Mouse (Mus musculus) stomach, postnatal 0 days (tissue): ENCODE results near the gene Rabggta. TPM values are rescaled to one million over a fixed set of nuclear protein-coding genes. Genes with fewer than 3 reads are reported as not detected.

Experiments
- ATAC-seq: fragments of 200-750 bp; cut with Nextera tagmentation; 2 replicates; pipeline ENCODE4 v1.8.0; 2017; ENCODE audit not compliant: low FRiP score, low TSS enrichment
- DNase-seq: peaks from one replicate; pipeline ENCODE4 v3.0.0-alpha.2; 2016; ENCODE audit warnings: low spot score
- H3K27ac ChIP-seq: fragments of 300-500 bp; sonication (generic); replicated peaks from 2 replicates; pipeline ENCODE4 v1.5.1; 2014; ENCODE audit warnings: mild to moderate bottlenecking, control low read depth
- H3K27me3 ChIP-seq: fragments of 300-500 bp; sonication (generic); 2 replicates; pipeline ENCODE4 v1.6.1; 2014; ENCODE audit warnings: low read length; ENCODE audit not compliant: control insufficient read depth, insufficient read depth
- H3K36me3 ChIP-seq: fragments of 300-500 bp; sonication (generic); 2 replicates; pipeline ENCODE4 v1.6.1; 2014; ENCODE audit warnings: low read length, mixed read lengths; ENCODE audit not compliant: control insufficient read depth, insufficient read depth
- H3K4me1 ChIP-seq: fragments of 300-500 bp; sonication (generic); replicated peaks from 2 replicates; pipeline ENCODE4 v1.6.1; 2014; ENCODE audit warnings: antibody characterized with exemption; ENCODE audit not compliant: control insufficient read depth, insufficient read depth
- H3K4me2 ChIP-seq: fragments of 300-500 bp; sonication (generic); replicated peaks from 2 replicates; pipeline ENCODE4 v1.6.1; 2014; ENCODE audit warnings: low read depth, mild to moderate bottlenecking, control low read depth, moderate library complexity
- H3K4me3 ChIP-seq: fragments of 300-500 bp; sonication (generic); 2 replicates; pipeline ENCODE4 v1.5.1; 2014; ENCODE audit warnings: low read depth, low read length, control low read depth
- H3K9ac ChIP-seq: fragments of 300-500 bp; sonication (generic); 2 replicates; pipeline ENCODE4 v1.6.1; 2014; ENCODE audit warnings: mild to moderate bottlenecking, low read length, control low read depth, mixed read lengths
- H3K9me3 ChIP-seq: fragments of 300-500 bp; sonication (generic); 2 replicates; pipeline ENCODE4 v1.6.1; 2016; ENCODE audit warnings: low read length; ENCODE audit not compliant: control insufficient read depth
- CTCF ChIP-seq: IDR thresholded peaks from 2 replicates; pipeline ENCODE4 v1.5.1; 2016; ENCODE audit warnings: antibody characterized with exemption, low read depth, mild to moderate bottlenecking, moderate library complexity
- EP300 ChIP-seq: optimal IDR thresholded peaks from 2 replicates; pipeline ENCODE3; 2016; ENCODE audit warnings: antibody characterized with exemption
- WGBS: fragments of 180-500 bp; shearing (Covaris S2); extraction: QIAGEN DNeasy Blood & Tissue Kit; methylation state at CpG from one replicate; pipeline ENCODE4 v1.1.7; 2014; 5-methylcytosine and 5-hydroxymethylcytosine counted together
- polyA plus RNA-seq: library from polyadenylated mRNA; unstranded; fragments of >200 nt; fragmentation: Nextera tagmentation; extraction: Ambion mirVana; gene quantifications from 2 replicates; pipeline ENCODE4 v1.2.1, GENCODE M21; 2015

The Rabggta gene
- polyA plus RNA-seq: 25.7 and 27.3 TPM in 2 replicates

DNA sequence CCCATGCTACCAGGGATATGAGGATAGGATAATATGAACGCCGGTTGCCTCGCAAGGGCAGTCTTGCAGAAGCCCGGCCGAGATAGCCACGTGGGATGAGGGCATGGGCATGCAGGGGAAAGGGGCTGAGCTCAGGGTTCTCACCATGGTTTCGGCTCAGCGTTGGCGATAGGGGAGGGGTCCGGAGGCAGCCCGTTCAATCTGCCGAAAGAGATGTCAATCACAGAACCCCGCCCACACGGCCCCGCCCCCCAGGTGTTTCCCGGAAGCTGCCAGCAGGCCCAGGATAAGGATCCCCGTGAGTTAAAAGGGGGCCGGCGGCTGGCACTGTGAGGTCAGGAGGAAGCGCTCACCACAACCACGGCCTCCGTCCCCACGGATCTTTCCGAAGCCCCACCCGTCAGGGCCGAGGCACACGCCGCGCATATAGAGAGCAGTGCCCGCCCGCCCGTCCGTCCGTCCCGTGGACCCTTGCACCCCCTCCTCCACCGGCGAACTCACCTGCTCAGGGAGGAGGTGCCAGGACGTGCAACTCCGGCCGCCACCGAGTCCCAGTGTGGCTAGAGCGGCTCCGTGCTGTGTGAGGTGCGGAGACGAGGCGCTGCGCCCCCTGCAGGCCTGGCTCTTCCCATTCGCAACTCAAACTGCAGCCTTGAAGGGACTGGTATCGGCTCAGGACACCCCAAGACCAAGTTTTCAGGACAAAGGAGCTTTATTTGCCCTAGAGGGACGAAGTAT lies at the start of gene Rabggta:
Rabggta (minus strand) TSS at position 564 of the 738 bp plus-strand sequence.
- DNase-seq (peak; percentile 97), ATAC-seq (peak; percentile 95)

DNA sequence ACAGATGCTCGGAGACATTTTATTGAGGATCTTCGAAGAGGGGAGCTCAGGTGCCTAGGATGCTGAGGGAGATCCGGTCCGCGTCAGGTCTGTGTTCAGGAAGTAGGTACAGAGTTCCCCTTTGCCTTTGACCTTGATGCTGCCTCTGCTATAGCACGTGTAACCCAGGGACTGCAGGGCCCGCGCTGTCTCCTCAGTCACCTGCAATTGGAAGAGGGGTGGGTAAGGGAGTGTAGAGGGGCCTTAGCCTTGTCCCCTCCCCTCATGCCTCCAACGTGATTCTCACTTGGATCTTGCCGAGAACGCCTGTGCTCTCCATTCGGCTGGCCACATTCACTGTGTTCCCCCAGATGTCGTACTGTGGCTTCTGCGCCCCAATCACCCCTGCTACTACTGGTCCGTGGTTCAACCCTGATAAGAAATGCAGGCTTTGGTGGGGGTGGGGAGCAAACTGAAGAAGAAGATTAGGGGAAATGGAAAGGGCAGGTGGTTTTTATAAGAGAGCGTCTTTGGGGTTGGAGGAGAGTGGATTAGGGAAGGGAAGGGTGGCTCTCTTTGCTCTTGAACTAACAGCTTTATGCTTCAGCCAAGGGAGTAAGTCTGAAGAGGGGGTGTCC lies 47.1 kb upstream of the Rabggta start:
- H3K9me3 ChIP-seq: no peaks in the 10 kb centered on the region

More for the DNA sequence above, at the start of gene Rabggta:
- Histone ChIP-seq H3K4me2 (peak within 1 kb of the TSS; percentile 70), H3K27me3 (no peaks in the 10 kb centered on the region), H3K4me3 (peak within 1 kb of the TSS; percentile 81), H3K4me1 (no peaks in the 10 kb centered on the region), H3K27ac (peak within 1 kb of the TSS; percentile 92), H3K36me3 (peaks cover 8% of the 10 kb centered on the region; the same call in 1 of the 2 replicates), H3K9me3 (no peaks in the 10 kb centered on the region), H3K9ac (peak within 1 kb of the TSS; percentile 82)
- no peak for TF ChIP-seq EP300
- peak; percentile 97 for TF ChIP-seq CTCF
- under 1% methylated on average over 47 of the region's 50 CpGs for WGBS

DNA sequence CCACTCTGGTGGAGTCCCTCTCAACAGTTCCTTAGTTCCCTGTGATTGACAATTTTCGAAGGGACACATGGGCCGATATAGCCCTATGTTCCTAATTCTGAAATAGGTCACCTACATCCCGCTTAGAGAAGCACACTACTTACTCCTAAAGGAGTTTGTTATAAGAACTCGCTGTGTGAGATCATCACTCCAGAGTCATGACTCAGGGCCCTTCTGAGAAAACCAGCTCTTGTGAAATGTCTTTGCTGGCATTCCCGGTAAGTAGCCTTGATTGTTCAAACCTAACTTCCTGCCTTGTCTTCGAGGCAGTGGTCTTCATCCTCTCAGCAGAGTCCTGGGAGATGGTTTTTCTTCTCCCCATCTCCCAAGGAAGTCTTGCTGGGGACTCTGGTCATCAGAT lies 46.5 kb upstream of the Rabggta start:
- Histone ChIP-seq H3K36me3 (no peaks in the 10 kb centered on the region), H3K4me2 (no peak overlapping the region), H3K9ac (no peak overlapping the region), H3K9me3 (no peaks in the 10 kb centered on the region), H3K27me3 (no peaks in the 10 kb centered on the region), H3K4me3 (no peak overlapping the region), H3K27ac (peak overlapping the region; percentile 67; the same call in 1 of the 2 replicates), H3K4me1 (0 out of 2 replicates have a peak, but pooled peaks cover 2% of the 10 kb centered on the region)
- ATAC-seq: peak; percentile 19; the same call in 1 of the 2 replicates
- DNase-seq: no peak
- TF ChIP-seq CTCF (no peak), EP300 (no peak)
- 75% methylated on average over 6 of the region's 6 CpGs for WGBS

More for the DNA sequence above, 47.1 kb upstream of the Rabggta start:
- no peak for DNase-seq
- H3K4me1 ChIP-seq: 0 out of 2 replicates have a peak, but pooled peaks cover 2% of the 10 kb centered on the region
- H3K27ac ChIP-seq: no peak overlapping the region
- H3K4me3 ChIP-seq: no peak overlapping the region
- H3K9ac ChIP-seq: no peak overlapping the region
- H3K36me3 ChIP-seq: no peaks in the 10 kb centered on the region
- TF ChIP-seq EP300: no peak
- no peak for TF ChIP-seq CTCF
- no peak overlapping the region for H3K4me2 ChIP-seq
- 76% methylated on average over 16 of the region's 16 CpGs for WGBS
- peak; percentile 14; the same call in 1 of the 2 replicates for ATAC-seq
- H3K27me3 ChIP-seq: no peaks in the 10 kb centered on the region

DNA sequence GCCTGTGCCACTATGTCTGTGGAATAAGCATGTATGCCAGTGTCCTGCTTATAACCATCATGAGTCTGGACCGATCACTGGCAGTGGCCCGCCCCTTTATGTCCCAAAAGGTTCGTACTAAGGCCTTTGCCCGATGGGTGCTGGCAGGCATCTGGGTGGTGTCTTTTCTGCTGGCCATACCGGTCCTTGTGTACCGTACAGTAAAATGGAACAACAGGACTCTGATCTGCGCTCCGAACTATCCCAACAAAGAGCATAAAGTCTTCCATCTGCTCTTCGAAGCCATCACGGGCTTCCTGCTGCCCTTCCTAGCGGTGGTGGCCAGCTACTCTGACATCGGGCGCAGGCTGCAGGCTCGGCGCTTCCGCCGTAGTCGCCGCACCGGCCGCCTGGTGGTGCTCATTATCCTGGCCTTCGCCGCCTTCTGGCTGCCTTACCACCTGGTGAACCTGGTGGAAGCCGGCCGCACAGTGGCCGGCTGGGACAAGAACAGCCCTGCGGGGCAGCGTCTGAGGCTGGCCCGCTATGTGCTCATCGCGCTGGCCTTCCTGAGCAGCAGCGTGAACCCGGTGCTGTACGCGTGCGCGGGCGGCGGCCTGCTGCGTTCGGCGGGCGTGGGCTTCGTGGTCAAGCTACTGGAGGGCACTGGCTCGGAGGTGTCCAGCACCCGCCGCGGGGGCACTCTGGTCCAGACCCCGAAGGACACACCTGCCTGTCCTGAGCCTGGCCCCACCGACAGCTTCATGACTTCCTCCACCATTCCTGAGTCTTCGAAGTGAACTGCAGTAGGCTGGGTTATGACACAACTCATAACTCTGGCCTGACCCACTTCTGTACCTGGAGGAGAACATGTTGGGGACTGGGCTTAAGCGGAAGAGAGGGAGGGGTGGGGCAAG lies 45.7 kb upstream of the Rabggta start:
- TF ChIP-seq EP300 (no peak), CTCF (peak; percentile 77)
- Histone ChIP-seq H3K4me3 (peak overlapping the region; percentile 34), H3K4me2 (peak overlapping the region; percentile 64), H3K9ac (peak overlapping the region; percentile 54), H3K4me1 (peaks cover 4% of the 10 kb centered on the region; the same call in 1 of the 2 replicates), H3K36me3 (no peaks in the 10 kb centered on the region), H3K9me3 (no peaks in the 10 kb centered on the region), H3K27me3 (no peaks in the 10 kb centered on the region), H3K27ac (peak overlapping the region; percentile 67)
- 10% methylated on average over 52 of the region's 52 CpGs for WGBS
- ATAC-seq (peak; percentile 76), DNase-seq (peak; percentile 80)

GRCm38 (mm10) chr14:55765696-55766095 lies 43.6 kb upstream of the Rabggta start, which contains the start of gene Ltb4r1:
TSS of gene Ltb4r1 (plus strand) at chr14:55765962.
- Histone ChIP-seq H3K27ac (no peak within 1 kb of the TSS), H3K4me1 (peaks cover 5% of the 10 kb centered on the region; the same call in 1 of the 2 replicates), H3K27me3 (no peaks in the 10 kb centered on the region), H3K4me3 (no peak within 1 kb of the TSS), H3K9ac (no peak within 1 kb of the TSS), H3K36me3 (no peaks in the 10 kb centered on the region), H3K9me3 (no peaks in the 10 kb centered on the region), H3K4me2 (no peak within 1 kb of the TSS)
- no peak for DNase-seq
- TF ChIP-seq CTCF (no peak), EP300 (no peak)
- 64% methylated on average over 4 of the region's 4 CpGs for whole genome bisulfite sequencing
- ATAC-seq: no peak
